Mouse (Mus musculus) hindbrain, embryonic 13.5 days (tissue): ENCODE data around the gene Ppib. TPM values are rescaled to one million over a fixed set of nuclear protein-coding genes. Genes with fewer than 3 reads are reported as not detected.

Experiments
- ATAC-seq: fragments of 200-750 bp; cut with Nextera tagmentation; 2 replicates; pipeline ENCODE4 v1.8.0; 2017; ENCODE audit warnings: moderate TSS enrichment; ENCODE audit not compliant: low FRiP score
- H3K27ac ChIP-seq: fragments of 300-500 bp; sonication (generic); 2 replicates; pipeline ENCODE4 v1.5.1; 2015; ENCODE audit warnings: inconsistent platforms, mild to moderate bottlenecking, moderate library complexity
- H3K27me3 ChIP-seq: fragments of 300-500 bp; sonication (generic); 2 replicates; pipeline ENCODE4 v1.6.1; 2015; ENCODE audit warnings: mild to moderate bottlenecking, inconsistent platforms
- H3K36me3 ChIP-seq: fragments of 300-500 bp; sonication (generic); 2 replicates; pipeline ENCODE4 v1.6.1; 2015; ENCODE audit warnings: mild to moderate bottlenecking, inconsistent platforms
- H3K4me1 ChIP-seq: fragments of 300-500 bp; sonication (generic); replicated peaks from 2 replicates; pipeline ENCODE4 v1.6.1; 2015; ENCODE audit warnings: inconsistent platforms
- H3K4me2 ChIP-seq: fragments of 300-500 bp; sonication (generic); 2 replicates; pipeline ENCODE4 v1.6.1; 2015; ENCODE audit warnings: inconsistent platforms, mild to moderate bottlenecking, moderate library complexity
- H3K4me3 ChIP-seq: fragments of 300-500 bp; sonication (generic); 2 replicates; pipeline ENCODE4 v1.5.1; 2015; ENCODE audit warnings: mild to moderate bottlenecking, inconsistent platforms
- H3K9ac ChIP-seq: fragments of 300-500 bp; sonication (generic); 2 replicates; pipeline ENCODE4 v1.6.1; 2015; ENCODE audit warnings: mild to moderate bottlenecking, inconsistent platforms
- H3K9me3 ChIP-seq: fragments of 300-500 bp; sonication (generic); 2 replicates; pipeline ENCODE4 v1.6.1; 2016; ENCODE audit warnings: inconsistent platforms
- WGBS: fragments of 180-500 bp; shearing (Covaris S2); methylation state at CpG from one replicate; pipeline ENCODE4 v1.1.7; 2015; 5-methylcytosine and 5-hydroxymethylcytosine counted together
- polyA plus RNA-seq: library from polyadenylated mRNA; unstranded; fragments of >200 nt; fragmentation: Nextera tagmentation; extraction: Ambion mirVana; gene quantifications from 2 replicates; pipeline ENCODE4 v1.2.1, GENCODE M21; 2015

Ppib gene
- polyA plus RNA-seq, 1 experiment from 2014 or later = 376 TPM

DNA sequence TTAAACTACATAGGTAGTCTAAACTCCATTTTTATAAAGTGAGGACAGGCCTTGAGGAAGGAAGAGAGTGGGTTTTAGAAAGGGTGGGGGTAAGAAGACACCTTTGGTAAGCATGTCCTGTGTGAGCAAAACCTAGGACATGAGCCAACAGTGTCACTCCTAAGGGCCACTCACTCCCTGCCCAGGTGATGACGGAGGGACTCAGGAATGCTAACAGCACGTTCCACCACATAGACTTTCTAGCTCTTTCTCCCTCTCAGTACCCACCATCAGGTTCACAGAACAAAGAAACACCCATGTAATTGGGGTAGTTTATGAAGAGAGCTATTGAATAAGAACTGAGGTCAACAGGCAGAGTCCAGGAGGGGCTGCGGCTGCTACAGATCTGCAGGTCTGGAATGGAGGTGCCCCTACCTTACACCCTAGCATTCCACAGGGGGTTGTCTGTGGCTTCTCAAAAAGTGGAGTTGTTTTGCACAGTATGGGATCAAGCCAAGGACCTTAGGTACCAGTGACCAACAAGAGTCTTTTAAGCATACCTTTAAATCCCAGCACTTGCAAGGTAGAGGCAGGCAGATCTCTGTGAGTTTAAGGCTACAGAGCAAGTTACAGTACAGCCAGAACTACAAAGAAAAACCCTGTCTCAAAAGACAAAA lies 20.9 kb downstream of the Ppib start:
- H3K27me3 ChIP-seq = 0 out of 2 replicates have a peak, but pooled peaks cover 3% of the 10 kb centered on the region
- H3K9ac ChIP-seq = no peak overlapping the region
- H3K36me3 ChIP-seq = 0 out of 2 replicates have a peak, but pooled peaks cover under 1% of the 10 kb centered on the region
- H3K4me3 ChIP-seq = no peak overlapping the region
- no peak for ATAC-seq
- no peak overlapping the region for H3K27ac ChIP-seq
- WGBS = 77% methylated on average over 3 of the region's 3 CpGs
- peaks cover 7% of the 10 kb centered on the region for H3K4me1 ChIP-seq
- no peak overlapping the region for H3K4me2 ChIP-seq
- no peaks in the 10 kb centered on the region for H3K9me3 ChIP-seq

GRCm38 (mm10) chr9:66081999-66082398 lies 22.0 kb downstream of the Ppib start:
- H3K9ac ChIP-seq = no peak overlapping the region
- H3K4me1 ChIP-seq = peaks cover 7% of the 10 kb centered on the region
- peaks cover 11% of the 10 kb centered on the region for H3K36me3 ChIP-seq
- H3K27me3 ChIP-seq = 0 out of 2 replicates have a peak, but pooled peaks cover 3% of the 10 kb centered on the region
- no peak overlapping the region for H3K4me3 ChIP-seq
- no peak overlapping the region for H3K27ac ChIP-seq
- 85% methylated on average over 4 of the region's 4 CpGs for WGBS
- H3K4me2 ChIP-seq = no peak overlapping the region
- ATAC-seq = no peak
- no peaks in the 10 kb centered on the region for H3K9me3 ChIP-seq

- Histone ChIP-seq H3K36me3 (peaks cover 32% of the 10 kb centered on the region), H3K4me1 (no peaks in the 10 kb centered on the region), H3K4me2 (no peak overlapping the region), H3K27me3 (no peaks in the 10 kb centered on the region), H3K9me3 (no peaks in the 10 kb centered on the region), H3K4me3 (no peak overlapping the region), H3K27ac (no peak overlapping the region), H3K9ac (no peak overlapping the region)
- WGBS = 87% methylated on average over 3 of the region's 3 CpGs
- no peak for ATAC-seq
Measured at GRCm38 (mm10) chr9:66084171-66084570, 24.1 kb downstream of the Ppib start.

GRCm38 (mm10) chr9:66087062-66087461 lies 27.0 kb downstream of the Ppib start:
- H3K4me1 ChIP-seq = no peaks in the 10 kb centered on the region
- no peaks in the 10 kb centered on the region for H3K27me3 ChIP-seq
- 96% methylated on average over 7 of the region's 7 CpGs for WGBS
- no peak overlapping the region for H3K4me2 ChIP-seq
- no peak overlapping the region for H3K4me3 ChIP-seq
- peaks cover 60% of the 10 kb centered on the region for H3K36me3 ChIP-seq
- H3K9ac ChIP-seq = no peak overlapping the region
- no peak overlapping the region for H3K27ac ChIP-seq
- ATAC-seq = no peak
- no peaks in the 10 kb centered on the region for H3K9me3 ChIP-seq

DNA sequence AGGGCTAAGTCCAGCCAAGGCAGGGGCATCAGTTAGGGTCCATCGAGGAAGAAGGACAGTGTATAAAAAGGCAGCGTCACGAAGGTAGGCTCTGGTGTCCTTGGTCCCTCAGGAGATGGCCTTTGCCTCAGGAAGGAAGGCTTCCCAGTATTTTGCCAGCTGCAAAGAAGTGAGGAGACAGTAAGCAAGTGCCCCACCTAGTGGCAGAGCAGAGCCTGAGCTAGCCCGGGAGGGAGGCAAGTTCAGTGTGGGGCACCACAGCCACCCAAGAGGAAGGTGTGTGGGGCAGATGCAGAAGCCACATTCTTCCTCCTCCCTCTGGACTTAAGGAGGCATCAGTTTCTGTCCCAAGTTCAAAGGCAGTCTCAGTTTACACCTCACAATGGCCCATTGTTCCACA lies 28.4 kb downstream of the Ppib start:
- no peak overlapping the region for H3K9ac ChIP-seq
- H3K9me3 ChIP-seq = no peaks in the 10 kb centered on the region
- no peaks in the 10 kb centered on the region for H3K27me3 ChIP-seq
- H3K27ac ChIP-seq = no peak overlapping the region
- no peak for ATAC-seq
- WGBS = 48% methylated on average over 4 of the region's 4 CpGs
- H3K4me3 ChIP-seq = no peak overlapping the region
- H3K36me3 ChIP-seq = peaks cover 73% of the 10 kb centered on the region
- H3K4me1 ChIP-seq = no peaks in the 10 kb centered on the region
- no peak overlapping the region for H3K4me2 ChIP-seq

- WGBS = 89% methylated on average over 13 of the region's 13 CpGs
- ATAC-seq = no peak
Measured at GRCm38 (mm10) chr9:66090593-66091244, 30.7 kb downstream of the Ppib start.

GRCm38 (mm10) chr9:66091327-66092231 lies 31.6 kb downstream of the Ppib start:
- H3K4me1 ChIP-seq = no peaks in the 10 kb centered on the region
- H3K4me2 ChIP-seq = no peak overlapping the region
- no peak overlapping the region for H3K4me3 ChIP-seq
- H3K27me3 ChIP-seq = no peaks in the 10 kb centered on the region
- no peak for ATAC-seq
- 85% methylated on average over 6 of the region's 6 CpGs for WGBS
- H3K9me3 ChIP-seq = no peaks in the 10 kb centered on the region
- no peak overlapping the region for H3K9ac ChIP-seq
- peaks cover 98% of the 10 kb centered on the region for H3K36me3 ChIP-seq
- 0 out of 2 replicates have a peak overlapping the region, but pooled peaks have one; percentile 13 for H3K27ac ChIP-seq

More at GRCm38 (mm10) chr9:66090593-66091244, 30.7 kb downstream of the Ppib start:
- H3K9me3 ChIP-seq = no peaks in the 10 kb centered on the region
- H3K4me3 ChIP-seq = no peak overlapping the region
- H3K36me3 ChIP-seq = peaks cover 96% of the 10 kb centered on the region
- no peak overlapping the region for H3K4me2 ChIP-seq
- no peaks in the 10 kb centered on the region for H3K27me3 ChIP-seq
- no peak overlapping the region for H3K27ac ChIP-seq
- no peaks in the 10 kb centered on the region for H3K4me1 ChIP-seq
- H3K9ac ChIP-seq = no peak overlapping the region

GRCm38 (mm10) chr9:66092664-66093063 lies 32.6 kb downstream of the Ppib start:
- Histone ChIP-seq H3K9me3 (no peaks in the 10 kb centered on the region), H3K9ac (no peak overlapping the region), H3K4me1 (no peaks in the 10 kb centered on the region), H3K36me3 (peaks cover 98% of the 10 kb centered on the region), H3K4me2 (no peak overlapping the region), H3K27me3 (no peaks in the 10 kb centered on the region), H3K27ac (0 out of 2 replicates have a peak overlapping the region, but pooled peaks have one; percentile 13), H3K4me3 (no peak overlapping the region)
- 86% methylated on average over 2 of the region's 2 CpGs for WGBS
- no peak for ATAC-seq

DNA sequence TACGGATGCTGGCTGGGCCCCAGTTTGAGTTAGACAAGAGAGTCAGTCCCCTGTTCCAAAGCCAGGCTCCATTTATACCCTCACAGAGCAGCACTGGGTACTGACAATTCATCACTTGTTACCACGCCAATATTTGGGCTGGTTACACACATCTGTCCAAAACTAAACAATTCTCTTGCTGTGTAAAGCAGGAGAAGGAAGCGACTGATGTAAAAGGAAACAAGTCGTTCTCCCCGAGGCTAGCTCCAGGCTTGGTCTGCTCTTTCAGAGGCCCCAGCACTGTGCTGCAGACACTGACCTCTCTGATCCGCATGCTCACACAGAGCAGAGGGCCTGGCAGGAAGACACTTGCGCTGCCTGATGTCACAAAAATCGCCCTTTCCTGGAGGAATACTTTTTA lies 41.6 kb downstream of the Ppib start:
- no peak overlapping the region for H3K4me2 ChIP-seq
- ATAC-seq = no peak
- no peaks in the 10 kb centered on the region for H3K9me3 ChIP-seq
- peaks cover 83% of the 10 kb centered on the region for H3K36me3 ChIP-seq
- no peak overlapping the region for H3K4me3 ChIP-seq
- H3K27me3 ChIP-seq = no peaks in the 10 kb centered on the region
- no peak overlapping the region for H3K9ac ChIP-seq
- 86% methylated on average over 8 of the region's 8 CpGs for WGBS
- H3K27ac ChIP-seq = no peak overlapping the region
- no peaks in the 10 kb centered on the region for H3K4me1 ChIP-seq

DNA sequence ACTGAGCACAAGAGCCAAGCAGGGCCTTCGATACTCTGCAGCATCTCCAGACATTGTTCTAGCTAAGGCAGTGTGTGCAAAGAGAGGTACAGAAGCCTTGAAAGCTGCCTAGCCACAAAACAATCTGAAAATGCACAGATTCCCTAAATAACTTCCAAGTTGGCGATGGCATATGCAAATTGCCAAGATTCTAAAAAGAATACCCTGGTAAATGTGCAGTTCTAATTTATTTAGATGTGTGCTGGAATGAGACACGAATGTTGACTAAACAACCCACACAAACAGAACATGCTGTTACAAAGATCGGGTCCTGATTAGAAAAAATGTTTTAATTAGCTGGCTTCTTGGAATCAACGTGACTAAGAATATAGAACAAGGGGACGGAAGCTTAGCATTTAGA lies 42.6 kb downstream of the Ppib start:
- H3K36me3 ChIP-seq = peaks cover 82% of the 10 kb centered on the region

DNA sequence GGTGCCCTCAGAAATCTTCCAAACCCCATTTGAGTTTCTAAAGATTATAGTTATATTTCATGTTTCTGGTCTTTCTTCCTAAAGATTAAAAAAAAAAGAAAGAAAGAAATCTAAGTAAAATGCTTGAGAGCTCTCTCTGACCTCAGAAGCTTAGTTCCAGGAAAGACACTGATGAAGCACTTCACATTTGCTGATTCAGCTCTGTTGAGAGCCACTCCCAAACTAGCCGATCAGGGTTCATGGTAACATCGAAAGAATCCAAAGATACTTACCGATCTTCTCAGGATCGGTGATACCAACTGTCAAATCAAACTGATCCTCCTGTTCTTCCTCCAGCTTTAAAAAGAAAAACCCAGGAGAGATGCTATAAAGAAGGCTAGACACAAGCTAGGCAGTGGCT lies 44.6 kb downstream of the Ppib start:
- Histone ChIP-seq H3K4me1 (no peaks in the 10 kb centered on the region), H3K9ac (no peak overlapping the region), H3K36me3 (peaks cover 84% of the 10 kb centered on the region), H3K27ac (no peak overlapping the region), H3K4me2 (no peak overlapping the region), H3K9me3 (no peaks in the 10 kb centered on the region), H3K27me3 (no peaks in the 10 kb centered on the region), H3K4me3 (no peak overlapping the region)
- WGBS = 98% methylated on average over 4 of the region's 4 CpGs
- no peak for ATAC-seq

More for the DNA sequence above, 42.6 kb downstream of the Ppib start:
- Histone ChIP-seq H3K27me3 (no peaks in the 10 kb centered on the region), H3K27ac (no peak overlapping the region), H3K9me3 (no peaks in the 10 kb centered on the region), H3K4me1 (no peaks in the 10 kb centered on the region), H3K4me2 (no peak overlapping the region), H3K9ac (no peak overlapping the region), H3K4me3 (no peak overlapping the region)
- ATAC-seq = no peak
- WGBS = 94% methylated on average over 6 of the region's 6 CpGs

DNA sequence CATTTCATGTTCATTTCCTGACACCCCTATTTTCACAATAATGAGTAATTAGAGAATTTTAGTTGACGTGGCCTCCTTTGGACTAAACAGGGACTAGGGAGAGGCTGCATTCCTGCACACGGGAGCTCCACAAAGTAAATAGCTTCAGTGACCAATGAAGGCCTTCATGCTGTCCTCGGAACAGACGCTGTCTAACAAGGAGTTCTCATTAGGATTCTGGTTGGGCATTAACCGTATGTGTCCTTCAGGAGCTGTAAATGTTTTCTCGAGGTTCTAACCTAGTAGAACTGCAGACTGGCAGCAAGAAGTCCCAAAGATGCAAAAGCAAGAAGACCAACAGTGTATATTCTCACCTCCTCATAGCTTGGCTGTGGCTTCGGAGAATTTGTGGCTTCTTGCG lies 45.1 kb downstream of the Ppib start:
- WGBS = 91% methylated on average over 8 of the region's 8 CpGs
- no peak overlapping the region for H3K9ac ChIP-seq
- H3K4me1 ChIP-seq = no peaks in the 10 kb centered on the region
- H3K4me3 ChIP-seq = no peak overlapping the region
- ATAC-seq = no peak
- no peaks in the 10 kb centered on the region for H3K27me3 ChIP-seq
- peaks cover 80% of the 10 kb centered on the region for H3K36me3 ChIP-seq
- H3K9me3 ChIP-seq = no peaks in the 10 kb centered on the region
- no peak overlapping the region for H3K27ac ChIP-seq
- no peak overlapping the region for H3K4me2 ChIP-seq
